Mouse (Mus musculus) gastrocnemius, postnatal 4 days (tissue): ENCODE measurements around the gene Swi5. TPM values are rescaled to one million over a fixed set of nuclear protein-coding genes. Genes with fewer than 3 reads are reported as not detected.
A peak's percentile ranks its signal among the peaks of the same experiment; 100 is the strongest.

ENCODE experiments used
- DNase-seq, 2 experiments: peaks; one replicate each; pipeline ENCODE4 v3.0.0; 2021 to 2022; ENCODE audit warnings: low spot score in 2 of 2, mixed read lengths in 2 of 2
- total RNA-seq, 2 experiments: library from RNA; stranded (reverse); gene quantifications; 2 replicates each; pipeline ENCODE4 v1.2.3; 2021

Gene Swi5
- total RNA-seq, 2 experiments from 2014 or later = 160 to 162 TPM

DNA sequence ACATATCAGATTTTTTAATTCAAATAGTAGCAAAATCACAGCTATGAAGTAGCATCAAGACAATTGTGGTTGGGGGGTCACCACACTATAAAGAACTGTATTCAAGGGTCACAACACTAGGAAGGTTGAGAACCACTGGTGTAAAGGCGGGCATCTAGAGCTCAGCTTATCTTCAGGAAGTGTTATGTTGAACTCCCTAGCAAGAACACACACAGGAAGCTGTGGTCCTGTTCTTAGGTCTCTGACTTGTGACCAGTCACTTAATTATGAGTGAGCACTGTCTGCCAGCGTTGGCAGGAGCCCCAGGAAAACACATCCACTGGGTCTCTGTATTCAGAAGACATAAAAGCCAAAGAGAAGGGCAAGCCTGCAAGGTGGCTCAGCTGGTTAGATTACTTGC is 5.6 kb downstream of the Swi5 start:
- no peak for DNase-seq

DNA sequence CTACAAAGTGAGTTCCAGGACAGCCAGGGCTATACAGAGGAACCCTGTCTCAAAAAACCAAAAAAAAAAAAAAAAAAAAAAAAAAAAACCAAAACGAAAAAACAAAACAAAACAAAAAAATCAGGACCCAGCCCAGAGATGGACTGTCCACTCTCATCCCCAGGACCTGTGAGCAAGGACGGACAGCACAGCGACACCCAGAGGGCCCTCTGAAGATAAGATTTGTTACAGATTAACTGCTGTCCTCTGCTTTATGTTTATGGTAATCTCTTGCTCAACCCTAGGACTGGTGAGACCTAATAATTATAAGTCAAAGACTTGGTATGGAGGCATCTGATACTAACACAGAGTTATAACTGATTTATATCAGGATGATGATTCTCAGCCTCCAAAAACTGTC is 12.1 kb downstream of the Swi5 start:
- no peak for DNase-seq

DNA sequence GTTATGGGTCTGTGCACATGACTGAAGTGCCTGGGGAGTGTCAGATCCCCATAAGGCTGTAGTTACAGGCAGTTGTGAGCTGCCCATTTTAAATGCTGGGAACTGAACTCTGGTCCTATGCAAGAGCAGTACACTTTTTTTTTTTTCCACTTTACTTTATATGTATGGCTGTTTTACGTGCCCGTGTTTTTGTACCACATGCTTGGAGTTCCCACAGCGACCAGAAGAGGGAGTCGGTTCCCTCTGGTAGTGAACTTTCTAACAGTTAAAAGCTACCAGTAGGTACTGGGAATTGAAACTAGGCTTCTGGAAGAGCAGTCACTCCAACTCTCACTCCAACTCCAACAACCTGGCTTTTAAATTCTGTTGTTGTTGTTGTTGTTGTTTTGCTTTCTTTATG is 27.2 kb downstream of the Swi5 start:
- no peak for DNase-seq

DNA sequence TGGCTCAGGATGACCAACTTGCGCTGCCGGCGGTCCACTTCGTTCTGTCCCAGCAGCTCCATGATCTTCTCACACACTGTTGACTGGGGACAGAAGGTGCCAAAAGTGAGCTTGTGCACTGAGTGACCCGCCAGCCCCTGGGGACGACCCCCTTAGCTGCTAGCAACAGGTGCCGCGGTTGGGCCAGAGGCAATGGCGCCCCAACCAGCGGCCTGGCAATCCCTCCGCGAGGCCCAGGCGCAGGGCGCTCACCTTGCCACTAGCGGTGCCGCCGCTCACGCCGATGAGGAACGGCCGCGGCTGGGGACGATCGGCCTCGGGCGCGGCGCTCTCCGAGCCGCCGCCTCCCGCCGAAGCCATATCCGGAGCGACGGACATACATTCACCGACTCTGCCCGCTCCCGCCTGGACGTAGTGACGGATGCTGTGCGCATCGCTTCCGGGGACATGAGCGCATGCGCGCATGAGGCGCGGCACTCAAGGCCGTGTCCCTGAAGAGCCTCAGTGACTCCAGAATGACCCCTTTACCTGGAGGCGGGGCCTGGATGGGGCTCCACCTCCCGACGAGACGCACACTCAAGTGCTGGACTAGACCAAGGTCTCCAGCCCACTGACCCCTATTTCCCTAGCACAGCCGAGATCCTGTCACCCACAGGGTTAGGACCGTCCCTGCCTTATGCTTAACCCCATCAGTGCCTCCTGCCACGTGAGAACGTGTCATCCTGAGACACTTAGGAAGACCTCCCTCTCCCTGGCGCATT is 28.0 kb downstream of the Swi5 start, which contains the start of gene Uck1:
Uck1 (minus strand) TSS at position 503 of the 761 bp plus-strand sequence.
- DNase-seq = peak; percentile 70 to 84

DNA sequence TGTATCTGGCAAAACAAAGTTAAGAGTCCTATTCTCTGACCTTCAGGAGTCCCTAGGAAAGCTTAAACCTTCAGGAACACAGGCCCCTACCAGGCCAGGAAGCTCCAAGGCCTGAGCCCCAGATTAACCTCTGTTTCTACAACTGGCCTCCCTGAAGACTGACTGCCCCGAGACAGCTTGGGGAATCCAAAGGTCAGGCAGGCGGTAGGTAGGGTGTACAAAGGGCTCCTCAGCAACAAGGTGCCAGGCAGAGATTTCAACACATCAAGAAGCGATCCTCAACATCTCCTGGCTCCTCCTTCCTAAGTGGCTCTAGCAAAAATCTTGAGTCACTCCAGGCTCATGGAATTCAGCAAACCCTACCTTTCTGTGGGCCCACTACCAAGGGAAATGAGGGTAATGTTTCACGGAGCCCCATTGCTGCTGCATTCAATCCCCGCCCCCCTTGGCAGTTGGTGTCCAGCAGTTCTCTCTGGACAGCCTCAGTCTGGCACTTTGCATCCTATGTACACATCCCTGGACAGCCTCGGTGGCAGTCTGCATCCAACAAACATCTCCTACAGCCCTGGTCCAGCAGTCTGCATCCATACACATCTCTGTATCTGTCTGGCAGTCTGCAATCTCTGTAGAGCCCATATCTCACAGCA is 28.9 kb downstream of the Swi5 start:
- no peak for DNase-seq

DNA sequence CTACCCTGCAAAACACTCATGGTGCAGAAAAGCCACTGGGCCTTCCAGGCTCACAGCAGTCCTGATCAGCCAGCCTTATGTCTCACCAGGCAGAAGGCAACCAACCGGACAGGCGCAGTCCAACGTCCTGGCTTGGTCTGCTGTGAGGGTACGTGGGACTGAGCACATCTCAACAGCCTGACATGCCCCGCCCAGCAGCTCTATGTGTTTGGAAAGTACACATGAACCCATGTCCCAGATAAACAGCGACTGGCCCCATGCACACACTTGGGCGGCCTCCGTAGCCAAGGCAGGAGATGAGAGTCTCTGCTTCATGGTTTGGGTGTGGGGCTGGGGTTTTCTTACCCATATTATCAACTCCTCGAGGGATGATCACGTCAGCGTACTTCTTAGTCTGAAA is 31.6 kb downstream of the Swi5 start:
- DNase-seq = no peak

DNA sequence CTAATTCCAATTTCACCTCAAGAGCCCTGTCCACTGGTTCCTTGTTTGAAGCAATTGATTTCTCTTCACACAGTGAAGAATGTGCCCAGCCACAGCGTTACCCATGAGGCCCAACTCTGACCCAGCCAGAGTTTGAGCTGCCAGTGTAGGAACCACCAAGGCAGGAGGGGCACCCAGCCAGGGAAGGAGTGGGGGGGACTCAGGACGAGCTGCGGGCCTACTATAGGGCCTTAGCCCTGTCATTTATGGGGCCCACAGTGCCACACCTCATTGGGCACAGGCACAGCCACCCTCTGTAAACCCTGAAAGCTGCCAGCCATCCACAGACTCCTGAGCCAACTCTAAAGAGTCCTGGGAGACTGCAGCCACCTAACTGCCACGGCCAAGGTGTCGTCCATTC is 33.3 kb downstream of the Swi5 start:
- no peak for DNase-seq

DNA sequence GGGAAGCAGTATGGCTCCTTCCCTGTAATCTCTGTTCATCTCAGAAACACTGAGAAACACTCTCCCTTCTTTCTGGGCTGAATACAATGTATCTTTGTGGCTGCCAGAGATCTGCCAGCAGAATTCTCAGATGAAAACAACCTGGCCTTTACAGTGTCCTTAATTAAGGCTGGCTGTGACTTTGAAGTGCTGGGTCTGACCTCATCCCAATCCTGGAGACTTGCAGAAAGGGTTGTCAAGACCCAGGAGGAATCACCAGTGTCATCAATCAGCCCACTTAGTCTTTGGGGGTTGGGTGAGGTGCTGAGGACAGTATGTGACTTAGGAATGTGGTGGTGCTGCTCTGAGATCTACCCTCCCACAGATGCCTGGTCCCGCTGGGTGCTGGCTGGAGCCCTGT is 34.5 kb downstream of the Swi5 start:
- no peak for DNase-seq

DNA sequence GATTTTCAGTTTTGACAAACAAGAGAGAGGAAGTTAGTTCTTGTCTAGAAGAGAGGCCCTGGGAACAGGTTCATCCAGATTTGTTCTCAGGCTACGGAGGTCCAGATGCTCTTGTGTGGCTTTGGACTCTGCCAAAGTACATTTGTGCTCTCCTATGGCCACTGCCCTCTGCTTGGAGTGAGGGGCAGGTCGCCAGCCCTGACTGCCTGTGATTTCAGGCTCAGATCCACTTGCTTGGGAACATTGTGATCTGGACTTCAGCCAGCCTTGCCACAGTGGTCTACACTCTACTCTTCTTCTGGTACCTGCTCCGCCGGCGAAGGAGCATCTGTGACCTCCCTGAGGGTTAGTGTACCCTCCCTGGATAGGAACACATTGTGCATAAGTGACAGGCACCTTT is 35.2 kb downstream of the Swi5 start:
- DNase-seq = no peak

DNA sequence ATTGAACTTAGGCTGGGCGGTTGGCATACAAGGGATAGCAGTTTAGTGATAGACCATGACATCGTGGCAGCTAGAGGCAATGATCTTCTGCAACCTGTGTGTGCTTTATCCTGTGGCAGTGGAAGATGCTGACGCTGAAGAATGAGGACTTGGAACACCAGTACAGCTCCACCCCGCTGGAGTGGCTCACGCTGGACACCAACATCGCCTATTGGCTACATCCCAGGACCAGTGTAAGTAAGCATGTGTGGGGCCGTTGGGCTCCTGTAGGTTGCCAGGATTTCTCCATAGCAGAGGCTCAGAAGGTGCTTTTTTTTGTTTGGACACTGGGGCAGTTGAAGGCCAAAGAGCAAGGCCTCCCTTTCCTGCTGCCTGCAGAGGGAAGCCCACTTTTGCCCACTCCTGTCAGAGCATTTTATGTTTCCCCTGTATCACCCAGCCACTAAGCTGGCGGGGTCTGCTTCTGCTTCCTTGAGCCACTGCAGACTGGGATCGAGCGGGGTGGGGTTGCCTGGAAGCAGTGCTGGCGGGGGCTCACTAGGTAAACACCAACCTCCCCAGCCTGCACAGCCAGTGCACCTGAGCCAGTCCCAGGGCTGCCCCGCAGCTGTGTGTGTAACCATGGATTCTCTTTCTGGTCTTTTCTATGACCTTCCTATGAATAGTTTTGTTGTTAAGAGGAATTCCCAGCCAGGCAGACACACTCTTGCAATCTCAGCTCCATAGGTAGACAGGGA is 35.9 kb downstream of the Swi5 start:
- no peak for DNase-seq

DNA sequence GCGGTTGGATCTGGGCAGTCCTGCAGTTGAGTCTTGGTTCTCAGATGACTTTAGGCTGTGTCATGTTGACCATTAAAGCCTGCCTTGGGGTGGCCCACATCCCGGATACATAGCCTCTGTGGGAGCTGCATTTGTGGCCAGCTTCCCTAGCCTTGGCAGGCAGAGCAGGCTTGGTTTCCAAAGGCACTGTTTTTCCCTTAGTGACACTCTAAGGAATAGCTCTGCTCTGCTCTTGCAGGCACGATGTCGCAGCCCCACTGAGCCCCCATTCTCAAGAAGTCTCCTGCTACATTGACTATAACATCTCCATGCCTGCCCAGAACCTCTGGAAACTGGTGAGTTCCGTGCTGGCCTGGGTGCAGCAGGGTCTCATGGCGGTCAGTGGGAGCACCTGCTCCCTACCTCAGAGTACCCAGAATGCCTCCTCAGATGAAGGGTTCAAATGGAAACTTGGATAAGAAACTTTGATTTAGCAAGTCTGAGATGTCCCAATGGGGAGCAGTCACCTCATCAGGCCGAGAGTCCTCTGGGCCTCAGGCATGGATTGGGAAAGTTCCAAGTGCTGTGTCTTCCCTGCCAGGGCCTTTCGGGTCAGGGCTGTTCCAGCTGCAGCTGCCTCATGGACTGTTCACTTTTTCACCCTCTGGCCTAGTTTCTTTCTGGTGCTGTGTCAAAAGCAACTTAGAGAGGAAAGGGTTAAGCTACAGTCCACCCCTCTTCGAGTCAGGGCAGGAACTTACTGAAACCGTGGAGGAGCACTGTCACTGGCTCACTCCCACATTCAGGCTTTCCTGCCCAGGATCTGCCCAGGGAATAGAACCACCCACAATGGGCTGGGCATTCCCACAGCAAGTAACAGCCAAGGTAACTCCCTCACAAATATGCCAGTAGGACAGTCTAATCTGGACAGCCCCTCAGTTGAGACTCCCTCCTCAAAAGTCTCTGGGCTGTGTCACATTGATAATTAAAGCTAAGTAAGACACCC is 39.2 kb downstream of the Swi5 start:
- peak in 1 of 2 experiments; percentile 58 for DNase-seq

DNA sequence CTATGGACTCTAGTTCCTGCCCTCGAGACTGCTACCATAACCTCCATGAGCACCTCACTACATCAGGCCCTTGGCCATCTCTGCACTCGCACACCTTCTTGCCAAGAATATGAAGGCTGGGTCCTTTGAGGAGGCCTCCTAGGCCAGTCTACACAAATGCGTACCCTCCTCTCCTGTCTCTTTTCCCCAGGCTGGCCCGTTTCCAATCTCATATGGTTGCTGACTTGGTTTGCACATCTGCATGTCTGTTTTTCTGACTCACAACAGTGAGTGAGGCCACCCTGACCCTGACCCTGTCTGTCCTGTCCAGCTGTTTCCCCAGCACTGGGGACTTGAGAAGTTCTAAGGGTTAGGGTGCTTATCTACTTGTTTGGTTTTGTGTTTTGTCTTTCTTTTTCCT is 41.1 kb downstream of the Swi5 start:
- DNase-seq = no peak

DNA sequence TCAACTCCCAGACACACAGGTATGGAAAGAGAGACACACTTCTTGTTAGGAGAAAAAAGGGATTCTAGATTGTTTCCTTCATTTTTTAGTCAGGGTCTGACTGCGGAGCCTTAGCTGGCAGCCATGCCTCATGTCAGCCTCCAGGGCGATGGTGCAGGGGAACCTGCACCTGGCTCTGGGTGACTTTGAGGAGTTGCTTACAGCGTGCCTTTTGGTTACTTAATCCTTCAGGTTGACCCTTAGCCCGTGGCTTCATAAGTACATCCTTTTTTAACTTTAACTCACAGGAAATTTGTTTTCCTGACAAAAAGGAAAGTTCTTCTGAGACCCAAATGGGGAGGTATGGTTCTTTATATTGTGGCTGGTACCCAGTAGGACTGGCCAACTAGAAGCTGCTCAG is 44.9 kb downstream of the Swi5 start:
- DNase-seq = no peak

DNA sequence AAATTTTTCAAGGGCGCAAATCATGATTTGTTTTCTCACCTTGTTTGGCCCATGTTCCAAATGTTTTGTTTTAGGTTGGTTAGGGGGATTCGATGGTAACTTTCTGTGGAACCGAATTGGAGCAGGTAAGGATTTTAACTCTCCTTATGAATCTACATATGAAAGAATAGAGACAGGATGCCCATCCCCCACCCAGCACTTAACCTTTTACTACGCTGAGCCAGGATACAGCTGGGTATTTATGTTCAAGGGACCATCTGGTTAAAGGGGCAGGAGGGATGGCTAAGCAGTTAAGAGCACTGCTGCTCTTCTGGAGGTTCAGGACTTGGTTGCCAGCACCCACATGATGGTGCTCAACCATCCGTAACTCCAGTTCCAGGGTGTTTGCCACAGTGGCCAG is 47.3 kb downstream of the Swi5 start:
- DNase-seq = no peak

DNA sequence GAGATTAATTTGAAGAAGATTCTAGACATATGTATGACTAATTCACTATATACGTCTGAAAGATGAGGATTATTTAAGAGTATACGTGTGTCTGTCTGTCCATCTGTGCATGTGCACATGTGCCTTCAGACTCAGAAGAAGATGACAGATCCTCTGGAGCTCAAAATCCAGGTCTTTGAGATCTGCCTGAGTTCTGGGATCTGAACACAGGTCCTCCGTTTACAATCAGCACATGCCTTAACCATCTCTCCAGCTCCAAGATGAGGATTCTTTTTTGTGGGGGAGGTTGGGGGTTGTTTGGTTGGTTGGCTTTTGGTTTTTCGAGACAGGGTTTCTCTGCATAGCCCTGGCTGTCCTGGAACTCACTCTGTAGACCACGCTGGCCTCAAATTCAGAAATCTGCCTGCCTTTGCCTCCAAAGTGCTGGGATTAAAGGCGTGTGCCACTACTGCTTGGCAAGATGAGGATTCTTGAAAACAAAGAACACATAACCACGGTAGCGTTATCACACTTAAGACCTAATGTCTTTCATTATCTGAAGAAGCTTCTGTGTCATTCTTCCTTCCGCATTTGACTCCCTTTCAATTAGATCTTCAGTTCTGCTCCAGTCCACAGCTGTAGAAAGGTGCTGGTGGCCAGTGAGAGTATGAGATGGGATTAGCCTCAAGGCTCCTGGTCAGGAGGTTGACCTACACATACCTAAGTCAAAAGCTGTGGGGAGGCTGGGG is 49.0 kb downstream of the Swi5 start:
- DNase-seq = no peak

DNA sequence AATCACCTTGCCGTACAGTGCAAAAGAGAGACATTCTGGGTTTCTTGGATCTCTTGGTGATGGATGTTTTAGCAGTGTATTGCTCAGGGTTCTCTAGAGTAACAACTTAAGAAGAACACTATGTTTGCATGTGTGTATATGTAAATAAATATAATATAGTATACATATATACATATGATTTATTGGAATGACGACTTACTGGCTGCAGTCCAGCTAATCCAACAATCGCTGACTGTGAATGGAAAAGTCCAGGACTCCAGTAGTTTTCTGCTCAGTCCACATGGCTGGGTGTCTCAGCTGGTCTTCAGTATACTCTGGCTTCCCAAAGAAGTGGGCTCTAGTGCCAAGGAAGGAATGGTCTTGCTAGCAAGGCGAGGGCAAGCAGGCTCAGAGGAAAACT is 50.3 kb downstream of the Swi5 start:
- no peak for DNase-seq

DNA sequence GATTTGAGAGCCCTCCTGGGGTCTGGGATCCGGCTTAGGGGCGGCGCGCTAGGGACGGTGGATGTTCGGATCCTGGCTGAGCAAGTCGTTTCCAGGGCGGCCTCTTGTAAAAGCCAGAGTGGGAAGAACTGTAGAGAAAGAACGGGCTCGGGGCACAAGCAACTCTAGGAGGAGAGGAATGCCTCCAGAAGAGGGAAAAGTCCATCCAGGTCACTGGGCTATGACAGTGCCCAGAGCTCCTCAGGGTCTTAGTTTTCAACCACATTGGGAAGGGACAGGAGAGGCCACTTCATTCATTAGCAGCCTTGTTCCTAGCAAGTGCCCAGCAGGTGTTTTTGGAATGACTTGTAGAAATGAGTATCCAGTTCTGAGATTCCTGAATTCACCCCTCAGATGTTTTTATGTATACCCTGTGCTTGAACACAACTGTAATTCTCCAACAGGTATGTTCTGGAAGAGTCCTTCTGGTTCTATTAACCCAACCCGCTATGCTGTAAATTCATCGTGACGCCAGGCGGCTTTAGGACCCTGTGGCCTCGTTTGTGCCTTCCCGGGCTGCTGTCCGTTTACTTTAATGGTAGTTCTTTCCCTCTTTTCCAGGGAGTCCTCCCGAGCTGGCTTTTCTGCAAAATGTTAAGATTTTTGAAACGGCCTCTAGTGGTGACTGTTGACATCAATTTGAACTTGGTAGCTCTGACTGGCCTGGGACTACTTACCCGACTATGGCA is 51.0 kb downstream of the Swi5 start:
- DNase-seq = peak in 1 of 2 experiments; percentile 59

DNA sequence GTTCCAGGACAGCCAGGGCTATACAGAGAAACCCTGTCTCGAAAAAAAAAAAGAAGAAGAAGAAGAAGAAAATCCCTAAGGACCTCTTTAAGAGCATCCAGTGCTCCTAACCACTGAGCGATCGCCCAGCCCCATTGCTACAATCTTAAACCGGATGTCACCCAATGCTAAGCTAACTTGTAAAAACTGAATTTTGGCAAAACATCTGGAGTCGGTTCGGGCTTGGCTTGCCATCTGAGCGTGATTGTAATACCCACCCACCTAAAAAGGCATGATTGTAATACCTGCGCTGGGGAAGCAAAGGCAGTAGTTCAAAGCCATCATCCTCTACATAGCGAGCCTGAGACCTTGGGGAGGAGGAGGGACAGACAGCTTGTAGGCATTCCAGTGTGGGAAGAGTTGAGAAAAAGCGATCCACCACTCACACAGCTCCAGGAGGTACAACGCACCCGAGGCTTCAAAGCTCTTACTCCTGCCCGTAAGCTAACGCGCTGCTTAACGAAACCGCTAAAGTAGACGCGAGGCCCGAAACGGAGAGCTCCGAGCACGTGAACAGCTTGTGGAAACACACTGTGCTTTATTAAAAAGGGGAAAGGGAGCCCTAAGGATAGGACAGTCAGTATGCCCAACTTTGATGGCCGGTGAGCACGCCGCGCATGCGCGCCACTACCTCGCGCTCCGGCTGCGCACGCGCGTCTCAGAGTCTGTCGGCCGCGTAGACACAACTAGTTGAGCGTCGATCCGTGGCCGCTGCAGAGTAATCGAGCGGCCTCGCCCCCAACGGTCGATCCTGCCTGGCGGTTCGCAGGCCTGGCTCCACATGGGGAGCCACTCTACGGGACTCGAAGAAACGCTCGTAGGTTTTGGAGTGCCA is 51.8 kb downstream of the Swi5 start, which contains the start of gene Pomt1:
Pomt1 (plus strand) TSS at position 705 of the 874 bp plus-strand sequence.
- peak; percentile 72 to 91 for DNase-seq

DNA sequence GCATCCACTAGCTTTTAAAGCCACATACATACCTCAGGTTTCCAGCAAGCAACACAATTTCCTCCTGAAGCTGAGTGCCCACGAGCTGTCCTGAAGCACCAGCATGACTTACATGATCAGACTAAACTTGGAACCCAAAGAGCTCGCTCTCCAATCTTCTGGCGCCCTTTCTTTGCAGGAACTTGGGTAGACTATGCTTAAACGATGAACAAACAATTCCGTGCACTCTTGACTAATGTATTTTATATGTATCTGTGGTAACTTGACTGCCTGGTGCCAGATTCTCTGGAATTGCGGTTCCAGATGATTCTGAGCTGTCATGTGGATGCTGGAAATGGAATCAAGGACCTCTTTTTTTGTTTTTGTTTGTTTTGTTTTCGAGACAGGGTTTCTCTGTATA is 52.4 kb downstream of the Swi5 start:
- DNase-seq = no peak
